ENCODE assay signal across 33 mouse cellular contexts in genomic region chr13:32613916-32614315, GRCm38 (mm10).
DNase-seq lines count a peak whose midpoint lies in the region; ATAC-seq and TF ChIP-seq lines count a peak whose summit lies in the region.
"Had no signal": no experiment of that assay in that cellular context is flagged by ENCODE, and none has a peak within 500 bp of the region (broad histone marks: within the 10 kb centered on the region; RNA-seq: fewer than 3 reads in every experiment).

No protein-coding gene starts in this region.

- H3K27me3 ChIP-seq in embryonic facial prominence, embryonic 10.5 days (replicated peaks; ENCODE audit: low read depth, poor library complexity, severe bottlenecking) = peaks cover 9% of the 10 kb centered on the region; the same call in 1 of the 2 replicates
- no peaks in the 10 kb centered on the region for H3K27me3 ChIP-seq in forebrain, embryonic 13.5 days
- H3K27me3 ChIP-seq: embryonic facial prominence, embryonic 13.5 days; heart, embryonic 15.5 days; hindbrain, embryonic 12.5 days; midbrain, embryonic 13.5 days; neural tube, embryonic 15.5 days had no signal

- in situ Hi-C loops in ES-E14 (cut with MboI; ENCODE audit: low sequenced_read_pairs in 2 of 2, unreplicated experiment in 2 of 2) = no loop called here

- no peak for ATAC-seq in forebrain, embryonic 13.5 days
- ATAC-seq: activated CD4-positive, CD25-positive, alpha-beta regulatory T cell, adult 4 months; forebrain, postnatal 0 days; intestine, postnatal 0 days; midbrain, embryonic 13.5 days had no signal

- H3K9ac ChIP-seq in ES-E14 (ENCODE audit: insufficient read depth, low read depth, low read length, poor library complexity, severe bottlenecking) = no peak overlapping the region
- no peak overlapping the region for H3K9ac ChIP-seq in forebrain, embryonic 13.5 days
- H3K9ac ChIP-seq: embryonic facial prominence, embryonic 13.5 days; forebrain, postnatal 0 days; heart, embryonic 15.5 days; hindbrain, embryonic 12.5 days; liver, embryonic 14.5 days; midbrain, embryonic 13.5 days; neural tube, embryonic 15.5 days had no signal

- H3K36me3 ChIP-seq in ES-E14 (ENCODE audit: control insufficient read depth, insufficient read depth, low read length, poor library complexity, severe bottlenecking) = no peaks in the 10 kb centered on the region
- H3K36me3 ChIP-seq in embryonic facial prominence, embryonic 10.5 days (replicated peaks) = no peaks in the 10 kb centered on the region
- H3K36me3 ChIP-seq in forebrain, embryonic 13.5 days (ENCODE audit: poor library complexity, severe bottlenecking) = no peaks in the 10 kb centered on the region
- H3K36me3 ChIP-seq: embryonic facial prominence, embryonic 13.5 days; heart, embryonic 10.5 days; heart, embryonic 15.5 days; hindbrain, embryonic 12.5 days; midbrain, embryonic 13.5 days; neural tube, embryonic 15.5 days had no signal

- H3K27ac ChIP-seq in ES-E14 (ENCODE audit: insufficient read depth, low read depth, low read length, poor library complexity, severe bottlenecking) = no peak overlapping the region
- H3K27ac ChIP-seq in embryonic facial prominence, embryonic 10.5 days (replicated peaks) = peak overlapping the region; percentile 24; the same call in 1 of the 2 replicates
- H3K27ac ChIP-seq in forebrain, embryonic 13.5 days = no peak overlapping the region
- H3K27ac ChIP-seq: embryonic facial prominence, embryonic 13.5 days; heart, embryonic 10.5 days; heart, embryonic 15.5 days; hindbrain, embryonic 12.5 days; liver, embryonic 14.5 days; macrophage; midbrain, embryonic 13.5 days; neural tube, embryonic 15.5 days had no signal

- H3K4me3 ChIP-seq in ES-E14 (ENCODE audit: insufficient read depth in 1 of 2, low read depth in 1 of 2, low read length in 2 of 2, poor library complexity in 1 of 2, severe bottlenecking in 1 of 2) = no peak overlapping the region
- no peak overlapping the region for H3K4me3 ChIP-seq in embryonic facial prominence, embryonic 10.5 days
- H3K4me3 ChIP-seq in forebrain, embryonic 13.5 days = no peak overlapping the region
- H3K4me3 ChIP-seq: embryonic facial prominence, embryonic 13.5 days; erythroblast, embryonic 14.5 days; heart, embryonic 10.5 days; heart, embryonic 15.5 days; hindbrain, embryonic 12.5 days; midbrain, embryonic 13.5 days; neural tube, embryonic 15.5 days had no signal

- peak; percentile 29 for DNase-seq in heart, adult 11 months
- DNase-seq in heart, adult 8-10 months (ENCODE audit: low spot score) = no peak
- peak; percentile 46 for DNase-seq in kidney, adult 9 months
- no peak for DNase-seq in kidney, adult 18-20 months
- DNase-seq in ES-E14 (ENCODE audit: low read depth, low spot score) = no peak
- DNase-seq in embryonic facial prominence, embryonic 10.5 days (ENCODE audit: low spot score) = peak; percentile 39
- DNase-seq in urinary bladder, adult 18-20 months (ENCODE audit: low spot score in 2 of 2) = no peak
- DNase-seq: adrenal gland, adult 2 months; adrenal gland, postnatal 36 days; cerebellum, adult 8-10 months; cerebellum, postnatal 36 days; forebrain, postnatal 0 days; gastrocnemius, postnatal 10 days; layer of hippocampus, postnatal 36 days; left cerebral cortex, postnatal 4 days; liver; lung, adult 2 months; lung, postnatal 10 days; retina, postnatal 1 day; spleen, adult 18-20 months; thymus, postnatal 14 days had no signal

- H3K9me3 ChIP-seq in ES-E14 (ENCODE audit: control insufficient read depth, insufficient read depth, low read depth, low read length) = no peaks in the 10 kb centered on the region
- no peaks in the 10 kb centered on the region for H3K9me3 ChIP-seq in embryonic facial prominence, embryonic 10.5 days
- H3K9me3 ChIP-seq in forebrain, embryonic 13.5 days (replicated peaks) = no peaks in the 10 kb centered on the region
- H3K9me3 ChIP-seq: embryonic facial prominence, embryonic 13.5 days; heart, embryonic 10.5 days; heart, embryonic 15.5 days; hindbrain, embryonic 12.5 days; midbrain, embryonic 13.5 days; neural tube, embryonic 15.5 days had no signal

- no peak overlapping the region for H3K4me2 ChIP-seq in forebrain, embryonic 13.5 days
- H3K4me2 ChIP-seq: embryonic facial prominence, embryonic 13.5 days; heart, embryonic 15.5 days; hindbrain, embryonic 12.5 days; midbrain, embryonic 13.5 days; neural tube, embryonic 15.5 days had no signal

- 26% methylated on average over 6 of the region's 6 CpGs for WGBS in embryonic facial prominence, embryonic 10.5 days
- WGBS in forebrain, embryonic 13.5 days = 64% methylated on average over 6 of the region's 6 CpGs

- H3K4me1 ChIP-seq in ES-E14 (ENCODE audit: control insufficient read depth in 2 of 2, insufficient read depth in 2 of 2, low read length in 2 of 2, poor library complexity in 1 of 2) = no peaks in the 10 kb centered on the region
- H3K4me1 ChIP-seq in embryonic facial prominence, embryonic 10.5 days = peaks cover 72% of the 10 kb centered on the region
- H3K4me1 ChIP-seq in forebrain, embryonic 13.5 days = no peaks in the 10 kb centered on the region
- H3K4me1 ChIP-seq: midbrain, embryonic 13.5 days had no signal

TF ChIP-seq in ES-E14, 5 proteins besides CTCF, POLR2A, EP300 and RAD21:
- TF ChIP-seq CHD2 (IDR thresholded peaks at IDR 0.05; ENCODE audit: low read depth, low read length) (no peak), MAFK (IDR thresholded peaks at IDR 0.05; ENCODE audit: insufficient read depth, low read depth, low read length) (0 out of 2 replicates have a peak, but pooled peaks have one; percentile 39), ZC3H11A (IDR thresholded peaks at IDR 0.05; ENCODE audit: borderline replicate concordance, low read depth, low read length) (no peak), ZNF384 (IDR thresholded peaks at IDR 0.05; ENCODE audit: low read depth, low read length) (no peak), HCFC1 (IDR thresholded peaks at IDR 0.05; ENCODE audit: borderline replicate concordance, insufficient read depth, low read length) (no peak)

Comparison
In these comparisons a context has a peak if more than half of its experiments do, and no peak if none do; other contexts are left out.
1. DNase-seq: peak in heart, adult 11 months (single experiment), kidney, adult 9 months (single experiment) and embryonic facial prominence, embryonic 10.5 days (single experiment); none in heart, adult 8-10 months (single experiment), kidney, adult 18-20 months (single experiment), ES-E14 (single experiment) and urinary bladder, adult 18-20 months (0 of 2).